Comparison of ENCODE assay signal across 27 mouse cellular contexts in genomic region chr9:48903766-48904165, GRCm38 (mm10). TPM values are rescaled to one million over a fixed set of nuclear protein-coding genes. Genes with fewer than 3 reads are reported as not detected.
A peak's percentile ranks its signal among the peaks of the same experiment; 100 is the strongest.
DNase-seq lines count a peak whose midpoint lies in the region; ATAC-seq and TF ChIP-seq lines count a peak whose summit lies in the region.
"Had no signal": no experiment of that assay in that cellular context is flagged by ENCODE, and none has a peak within 500 bp of the region (broad histone marks: within the 10 kb centered on the region; RNA-seq: fewer than 3 reads in every experiment).

No protein-coding gene starts in this region.

- DNase-seq in forebrain, postnatal 0 days = no peak
- peak; percentile 5 to 29 for DNase-seq in kidney, adult 8-10 months
- no peak for DNase-seq in kidney, postnatal 10 days
- peak; percentile 70 for DNase-seq in adrenal gland, adult 2 months
- DNase-seq in adrenal gland, postnatal 14 days = peak; percentile 40
- no peak for DNase-seq in left cerebral cortex, adult 9 months (ENCODE audit: low spot score in 2 of 2)
- DNase-seq: cerebellum, adult 11 months; cerebellum, adult 9-10 months; cerebellum, postnatal 36 days; gastrocnemius, postnatal 36 days; heart, adult 18-20 months; heart, postnatal 4 days; layer of hippocampus, adult 9-11 months; thymus, postnatal 4 days had no signal

- H3K4me1 ChIP-seq in forebrain, postnatal 0 days (ENCODE audit: insufficient read depth) = no peaks in the 10 kb centered on the region
- H3K4me1 ChIP-seq in forebrain, embryonic 12.5 days = 0 out of 2 replicates have a peak, but pooled peaks cover 5% of the 10 kb centered on the region
- H3K4me1 ChIP-seq: heart, embryonic 12.5 days; limb, embryonic 13.5 days; lung, embryonic 15.5 days had no signal

- H3K27ac ChIP-seq in forebrain, postnatal 0 days (ENCODE audit: low read depth, low read length) = 0 out of 2 replicates have a peak overlapping the region, but pooled peaks have one; percentile 5
- H3K27ac ChIP-seq in forebrain, embryonic 12.5 days = no peak overlapping the region
- H3K27ac ChIP-seq: hindbrain, embryonic 14.5 days; limb, embryonic 13.5 days; lung, embryonic 15.5 days; midbrain, embryonic 10.5 days; neural tube, embryonic 13.5 days had no signal

- H3K36me3 ChIP-seq in forebrain, postnatal 0 days (ENCODE audit: insufficient read depth) = no peaks in the 10 kb centered on the region
- no peaks in the 10 kb centered on the region for H3K36me3 ChIP-seq in forebrain, embryonic 12.5 days (replicated peaks)
- H3K36me3 ChIP-seq: heart, embryonic 12.5 days; limb, embryonic 13.5 days; lung, embryonic 15.5 days; midbrain, embryonic 10.5 days; neural tube, embryonic 13.5 days had no signal

- H3K4me3 ChIP-seq in forebrain, postnatal 0 days (ENCODE audit: low read depth, low read length) = no peak overlapping the region
- no peak overlapping the region for H3K4me3 ChIP-seq in forebrain, embryonic 12.5 days (replicated peaks)
- H3K4me3 ChIP-seq: heart, embryonic 12.5 days; limb, embryonic 13.5 days; lung, embryonic 15.5 days; midbrain, embryonic 10.5 days; neural tube, embryonic 13.5 days had no signal

- no peak overlapping the region for H3K9ac ChIP-seq in forebrain, postnatal 0 days
- no peak overlapping the region for H3K9ac ChIP-seq in forebrain, embryonic 12.5 days
- H3K9ac ChIP-seq: heart, embryonic 12.5 days; hindbrain, embryonic 14.5 days; limb, embryonic 13.5 days; lung, embryonic 15.5 days; neural tube, embryonic 13.5 days had no signal

- no peaks in the 10 kb centered on the region for H3K9me3 ChIP-seq in forebrain, postnatal 0 days (ENCODE audit: low read length)
- no peaks in the 10 kb centered on the region for H3K9me3 ChIP-seq in forebrain, embryonic 12.5 days
- H3K9me3 ChIP-seq: heart, embryonic 12.5 days; limb, embryonic 13.5 days; lung, embryonic 15.5 days; midbrain, embryonic 10.5 days; neural tube, embryonic 13.5 days had no signal

- ATAC-seq in forebrain, postnatal 0 days = no peak
- ATAC-seq in forebrain, embryonic 12.5 days (ENCODE audit: low FRiP score) = no peak
- no peak for ATAC-seq in monocyte, adult 5-6 weeks (replicated peaks; ENCODE audit: insufficient number of reproducible peaks, low FRiP score, low TSS enrichment, poor library complexity, severe bottlenecking)
- ATAC-seq: CD4-positive, CD25-positive, alpha-beta regulatory T cell, adult 4 months; inflammation-experienced regulatory T-cells, adult 6 months; midbrain, embryonic 16.5 days had no signal

- 51% methylated on average over 2 of the region's 2 CpGs for WGBS in forebrain, postnatal 0 days
- 68% methylated on average over 2 of the region's 2 CpGs for WGBS in forebrain, embryonic 12.5 days

- no peak for TF ChIP-seq CTCF in forebrain, postnatal 0 days (IDR thresholded peaks at IDR 0.05; ENCODE audit: low read depth)

- H3K27me3 ChIP-seq in forebrain, postnatal 0 days (ENCODE audit: insufficient read depth, low read length) = no peaks in the 10 kb centered on the region
- H3K27me3 ChIP-seq in forebrain, embryonic 12.5 days = 0 out of 2 replicates have a peak, but pooled peaks cover under 1% of the 10 kb centered on the region
- H3K27me3 ChIP-seq: lung, embryonic 15.5 days had no signal

- H3K4me2 ChIP-seq in forebrain, postnatal 0 days (ENCODE audit: low read depth) = no peak overlapping the region
- no peak overlapping the region for H3K4me2 ChIP-seq in forebrain, embryonic 12.5 days
- H3K4me2 ChIP-seq: heart, embryonic 12.5 days; hindbrain, embryonic 14.5 days; limb, embryonic 13.5 days; liver, embryonic 11.5 days; lung, embryonic 15.5 days; neural tube, embryonic 13.5 days had no signal

RNA-seq across cellular contexts. Expression of gene Htr3a, which starts 7.1 kb away (rescaled TPM):
- 9.4 and 10.4 TPM in 2 replicates for total RNA-seq in forebrain, postnatal 0 days (2014; rRNA removed)
- polyA plus RNA-seq in forebrain, postnatal 0 days (2015; fragmentation: Nextera tagmentation; extraction: Ambion mirVana) = 6.2 and 6.8 TPM in 2 replicates
- polyA plus RNA-seq in forebrain, embryonic 12.5 days (2016; fragmentation: Nextera tagmentation; extraction: Ambion mirVana) = 0.73 and 1.0 TPM in 2 replicates
- total RNA-seq in adrenal gland, adult 2 months (2021) = 1 to 10 TPM; 4.6 to 5.1 TPM
- 6.8 and 7.1 TPM in 2 replicates for polyA plus RNA-seq in adrenal gland, adult 2 months (2012; rRNA removed)
- 3.1 and 8.4 TPM in 2 replicates for total RNA-seq in adrenal gland, postnatal 14 days (2021)
- not detected in 3 replicates for total RNA-seq in monocyte, adult 5-6 weeks (2017)
- total RNA-seq: gastrocnemius, postnatal 36 days; megakaryocyte progenitor cell, adult 5-6 weeks had no signal
- polyA plus RNA-seq: CD4-positive, CD25-positive, alpha-beta regulatory T cell, adult 4 months; inflammation-experienced regulatory T-cells, adult 6 months; liver, embryonic 11.5 days had no signal

Comparison
In these comparisons a context has a peak if more than half of its experiments do, and no peak if none do; other contexts are left out.
1. DNase-seq: peak in kidney, adult 8-10 months (2 of 2), adrenal gland, adult 2 months (single experiment) and adrenal gland, postnatal 14 days (single experiment); none in forebrain, postnatal 0 days (single experiment), kidney, postnatal 10 days (single experiment) and left cerebral cortex, adult 9 months (0 of 2).